Mouse (Mus musculus) urinary bladder, postnatal 14 days (tissue): ENCODE results near the gene Cadm2.

Experiments
- DNase-seq: peaks from one replicate; pipeline ENCODE4 v3.0.0; 2021; ENCODE audit warnings: low spot score

Cadm2 gene

GRCm38 (mm10) chr16:66748533-66748932 lies 872.2 kb downstream of the Cadm2 start:
- DNase-seq: no peak

DNA sequence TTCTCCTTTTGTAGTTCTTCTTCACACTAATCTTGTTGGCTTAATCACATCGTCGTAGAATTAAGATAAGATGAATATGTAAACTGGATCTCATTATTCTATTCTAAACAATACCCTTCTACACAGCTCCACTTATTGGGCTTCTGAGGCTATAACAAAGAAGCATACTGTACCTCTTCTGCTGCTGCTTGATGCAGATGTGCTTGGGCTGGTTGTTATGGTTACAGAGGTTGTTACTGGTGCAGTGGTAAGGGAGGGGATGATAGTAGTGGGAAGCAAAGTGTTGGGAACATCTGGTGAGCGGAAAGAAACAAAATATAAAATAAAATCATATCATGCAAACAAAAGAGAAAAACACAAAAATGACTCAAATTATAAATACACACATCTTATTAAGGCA lies 889.5 kb downstream of the Cadm2 start:
- DNase-seq: no peak

DNA sequence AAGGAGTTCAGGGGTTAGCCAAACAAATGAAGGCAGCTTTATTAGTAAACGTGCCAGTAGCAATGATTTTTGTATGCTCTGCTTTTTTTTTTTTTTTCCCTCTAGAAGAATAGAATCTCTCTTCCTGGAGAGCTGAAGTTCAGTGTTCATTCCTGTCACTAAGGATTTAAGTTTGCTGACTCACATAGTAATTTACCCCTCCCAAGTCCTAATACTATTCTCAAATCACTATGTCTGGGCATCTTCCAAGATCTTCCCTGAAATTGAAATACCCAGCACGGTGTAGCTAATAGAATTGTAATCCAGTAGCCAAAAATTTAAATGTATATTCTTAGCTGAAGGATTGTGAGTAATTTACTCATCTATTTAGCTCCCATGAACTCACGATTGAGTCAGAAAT lies 914.2 kb downstream of the Cadm2 start:
- DNase-seq: no peak

GRCm38 (mm10) chr16:66694783-66695182 lies 925.9 kb downstream of the Cadm2 start:
- no peak for DNase-seq

DNA sequence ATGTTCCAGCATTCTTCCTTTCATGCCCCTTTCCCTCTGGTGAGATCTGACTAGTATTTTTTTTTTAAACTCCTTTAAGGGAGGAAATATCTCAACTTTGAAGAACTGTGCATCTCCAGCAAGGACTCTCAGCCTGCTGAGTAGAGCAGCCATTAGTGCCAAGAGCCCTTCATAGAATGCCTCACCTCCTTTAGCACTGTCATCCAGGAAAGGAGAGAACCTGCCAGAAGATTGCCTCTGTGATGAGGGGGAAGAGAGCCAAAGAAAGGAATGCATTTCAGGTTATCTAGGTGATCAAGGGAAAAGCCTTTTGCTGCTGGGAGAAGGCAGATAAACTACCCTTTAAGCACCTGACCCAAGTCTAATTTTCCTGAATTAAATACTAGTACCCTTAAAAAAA lies 943.5 kb downstream of the Cadm2 start:
- DNase-seq: no peak

DNA sequence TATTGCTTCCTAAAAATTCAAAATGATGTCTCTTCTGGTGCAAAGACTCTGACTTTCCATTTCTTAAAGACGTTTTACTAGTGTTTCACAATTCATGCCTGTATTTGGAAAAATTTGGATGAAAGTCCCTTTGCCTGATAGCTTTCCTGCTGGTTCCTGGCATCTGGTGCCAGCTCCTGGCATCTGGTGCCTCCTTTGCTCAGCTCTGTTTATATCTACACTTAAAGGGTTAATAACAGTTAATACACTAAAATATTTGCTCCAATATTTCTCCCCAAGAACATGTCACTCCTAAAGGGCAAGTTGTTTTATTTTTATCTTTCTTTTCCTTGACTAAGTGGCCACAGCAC lies 969.7 kb downstream of the Cadm2 start:
- DNase-seq: no peak

DNA sequence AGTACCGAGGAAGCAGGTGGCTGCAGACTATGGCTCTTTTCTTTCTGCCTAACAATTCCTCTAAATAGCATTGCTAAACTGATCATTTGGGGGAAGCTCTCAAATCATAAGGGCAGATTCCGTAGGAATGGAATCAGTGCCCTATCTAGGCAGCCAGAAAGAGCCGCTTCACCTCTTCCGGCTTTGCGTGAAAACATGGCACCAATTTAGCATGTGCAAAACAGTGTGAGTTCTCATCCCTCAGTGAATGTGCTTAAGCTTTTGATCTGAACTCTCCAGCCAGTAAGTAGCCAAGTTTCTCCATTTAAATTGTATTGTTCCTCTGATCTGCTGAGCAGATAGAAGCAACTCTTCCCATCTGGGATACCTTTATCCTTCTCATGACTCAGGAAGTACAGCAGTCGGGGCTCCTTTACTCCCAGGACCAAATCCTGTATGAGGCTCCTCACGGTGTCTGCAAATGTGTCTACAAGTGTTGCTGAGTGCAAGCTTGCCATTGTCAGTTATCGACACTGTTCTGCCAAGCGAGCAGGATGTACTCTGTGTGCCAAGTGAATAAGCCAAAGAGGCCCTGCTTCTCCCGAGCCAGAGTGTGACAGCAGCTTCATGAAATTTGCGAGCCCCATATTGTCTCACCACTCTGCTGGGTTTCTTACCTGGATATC lies 970.2 kb downstream of the Cadm2 start:
- no peak for DNase-seq

DNA sequence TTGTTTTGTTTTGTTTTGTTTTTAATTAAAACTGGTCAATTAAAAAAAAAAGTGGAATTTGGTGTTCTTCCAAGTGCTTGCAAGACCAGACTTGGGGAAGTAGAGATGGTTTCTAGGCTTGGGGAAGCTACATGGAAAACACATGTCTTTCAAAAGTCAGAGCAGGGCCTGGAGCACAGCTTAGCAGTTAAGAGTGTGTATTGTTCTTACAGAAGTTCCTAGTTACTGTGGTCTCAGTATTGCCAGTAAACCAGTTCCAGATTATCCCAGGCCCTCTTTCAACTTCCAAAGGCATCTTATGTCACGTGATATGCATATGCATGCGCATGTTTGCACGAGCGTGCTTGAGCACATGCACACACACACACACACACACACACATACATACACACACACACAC lies 972.9 kb downstream of the Cadm2 start:
- no peak for DNase-seq

- no peak for DNase-seq
These were observed 977.1 kb downstream of the Cadm2 start for GRCm38 (mm10) chr16:66643606-66644005.

DNA sequence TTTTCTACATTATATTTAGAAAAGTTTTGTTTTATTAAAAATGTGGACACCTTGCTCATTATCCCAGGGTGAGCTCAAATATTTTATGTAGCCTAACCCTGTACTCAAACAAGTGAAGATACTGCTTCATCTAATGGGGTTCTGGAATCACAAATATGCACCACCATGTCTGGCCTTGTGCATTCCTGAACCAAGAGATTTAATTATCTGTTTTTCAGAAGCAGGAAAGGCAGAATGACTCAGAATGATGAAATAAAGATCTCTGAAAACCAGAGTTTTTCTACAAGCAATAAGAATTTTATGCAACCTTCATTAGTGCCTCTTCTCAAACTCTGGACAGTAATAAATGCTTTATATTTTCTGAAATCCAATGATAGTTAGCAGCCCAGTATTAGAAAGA lies 993.2 kb downstream of the Cadm2 start:
- no peak for DNase-seq

- DNase-seq: no peak
These were observed 998.3 kb downstream of the Cadm2 start for GRCm38 (mm10) chr16:66622423-66622822.

DNA sequence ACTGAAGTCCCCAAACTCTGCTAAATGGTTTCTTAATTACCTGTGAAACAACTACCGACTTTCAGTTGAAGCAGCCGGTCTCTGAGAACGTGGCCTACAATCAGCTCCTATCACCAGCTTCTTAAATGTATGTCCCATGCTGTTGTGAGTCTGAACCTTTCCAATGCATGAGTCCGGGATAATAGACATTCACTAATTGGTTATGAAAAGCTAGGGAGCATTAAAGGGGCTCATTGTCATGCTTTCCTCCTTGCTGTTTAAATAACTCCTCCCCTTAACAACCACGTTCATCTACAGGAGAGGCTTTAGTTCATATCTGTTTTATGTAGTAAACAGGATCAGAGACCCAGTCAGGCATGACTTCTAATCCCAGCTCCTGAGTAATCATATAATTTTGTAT lies 1008.1 kb downstream of the Cadm2 start:
- DNase-seq: no peak
